Mouse (Mus musculus) cerebellum, adult 2 months (tissue): ENCODE measurements around the gene Idh3g.

Source experiments
- CTCF ChIP-seq: fragments of 200-500 bp; IDR thresholded peaks from 2 replicates; pipeline ENCODE4 v1.5.1; 2011; ENCODE audit warnings: low read depth, mild to moderate bottlenecking, control low read depth, low read length, moderate library complexity, borderline replicate concordance; ENCODE audit not compliant: insufficient read depth
- POLR2A ChIP-seq: fragments of 200-500 bp; IDR thresholded peaks from 2 replicates; pipeline ENCODE4 v1.6.1; 2011; ENCODE audit warnings: low read length, control low read depth, borderline replicate concordance; ENCODE audit not compliant: insufficient read depth

- TF ChIP-seq POLR2A (no peak), CTCF (no peak)
Measured at GRCm38 (mm10) chrX:73793039-73793438, 6.3 kb upstream of the Idh3g start.
